Mouse (Mus musculus): ENCODE data around the gene Adh6b. TPM values are rescaled to one million over a fixed set of nuclear protein-coding genes. Genes with fewer than 3 reads are reported as not detected.

Gene Adh6b
- polyA plus RNA-seq, 1 experiment = not detected

DNA sequence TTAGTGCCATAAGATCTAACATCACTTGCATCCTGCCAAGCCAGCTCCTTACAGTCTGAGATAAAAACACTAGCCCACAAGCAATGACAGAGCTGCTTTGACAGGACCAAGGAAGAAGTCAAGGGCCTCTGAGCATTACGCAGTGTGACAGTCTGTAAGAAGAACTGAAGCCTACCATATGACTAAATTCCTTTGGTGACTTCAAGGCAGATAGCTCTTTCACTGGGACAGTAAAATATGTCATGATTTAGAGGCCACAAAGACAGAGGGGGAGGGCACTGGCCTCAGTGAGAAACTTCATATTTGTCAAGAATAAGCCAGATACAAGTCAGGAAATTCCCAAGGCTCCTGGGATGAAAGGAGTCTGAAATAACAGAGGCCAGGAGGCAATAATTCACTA lies 66.3 kb downstream of the Adh6b start:
- Histone ChIP-seq H3K4me2 (ENCODE audit: low read depth) (no peak overlapping the region), H3K36me3 (ENCODE audit: control insufficient read depth, insufficient read depth) (no peaks in the 10 kb centered on the region), H3K4me3 (no peak overlapping the region), H3K79me2 (ENCODE audit: control insufficient read depth, insufficient read depth) (no peaks in the 10 kb centered on the region), H3K27me3 (ENCODE audit: control insufficient read depth, insufficient read depth, insufficient read length) (no peaks in the 10 kb centered on the region), H3ac (ENCODE audit: control insufficient read depth, insufficient read length) (no peak overlapping the region)
- TF ChIP-seq TCF12 (IDR thresholded peaks at IDR 0.05; ENCODE audit: insufficient read depth, poor library complexity, severe bottlenecking) = no peak

Other genes with a start within 250 kb of the Adh6b start
- gene Trmt10a, start 198.3 kb upstream of the Adh6b start, polyA plus RNA-seq (2012; fragmentation: generic; extraction: Trizol) = 6.3 TPM
- gene Mttp, start 196.8 kb upstream of the Adh6b start, polyA plus RNA-seq (2012; fragmentation: generic; extraction: Trizol) = 4.1 TPM
- gene 4930579F01Rik, start 147.9 kb upstream of the Adh6b start, polyA plus RNA-seq (2012; fragmentation: generic; extraction: Trizol) = not detected
- gene Adh7, start 124.0 kb upstream of the Adh6b start, polyA plus RNA-seq (2012; fragmentation: generic; extraction: Trizol) = 8.1 TPM
- gene Adh1, start 80.8 kb upstream of the Adh6b start, polyA plus RNA-seq (2012; fragmentation: generic; extraction: Trizol) = not detected
- gene Adh6a, start 28.5 kb upstream of the Adh6b start, polyA plus RNA-seq (2012; fragmentation: generic; extraction: Trizol) = not detected
- gene Adh4, start 73.7 kb downstream of the Adh6b start, polyA plus RNA-seq (2012; fragmentation: generic; extraction: Trizol) = not detected
- gene Adh5, start 101.3 kb downstream of the Adh6b start, polyA plus RNA-seq (2012; fragmentation: generic; extraction: Trizol) = 79.7 TPM
- gene Metap1, start 147.7 kb downstream of the Adh6b start, polyA plus RNA-seq (2012; fragmentation: generic; extraction: Trizol) = 29.0 TPM
- 136 TPM for gene Eif4e, start 184.4 kb downstream of the Adh6b start, polyA plus RNA-seq (2012; fragmentation: generic; extraction: Trizol)